Mouse (Mus musculus) forebrain, postnatal 0 days (tissue): ENCODE data around the gene Wfdc12. TPM values are rescaled to one million over a fixed set of nuclear protein-coding genes. Genes with fewer than 3 reads are reported as not detected.

Experiments
- ATAC-seq: fragments of 200-750 bp; cut with Nextera tagmentation; 2 replicates; pipeline ENCODE4 v1.8.0; 2017; ENCODE audit warnings: mild to moderate bottlenecking, moderate library complexity
- DNase-seq: peaks from one replicate; pipeline ENCODE4 v3.0.0-alpha.2; 2015
- H3K27ac ChIP-seq: fragments of 300-500 bp; sonication (generic); 2 replicates; pipeline ENCODE4 v1.5.1; 2014; ENCODE audit warnings: low read depth, mild to moderate bottlenecking, antibody characterized with exemption, low read length, moderate library complexity, mixed read lengths
- H3K27me3 ChIP-seq: fragments of 300-500 bp; sonication (generic); 2 replicates; pipeline ENCODE4 v1.6.1; 2014; ENCODE audit warnings: mild to moderate bottlenecking, low read length, mixed read lengths; ENCODE audit not compliant: insufficient read depth
- H3K36me3 ChIP-seq: fragments of 300-500 bp; sonication (generic); 2 replicates; pipeline ENCODE4 v1.6.1; 2014; ENCODE audit warnings: mild to moderate bottlenecking, moderate library complexity; ENCODE audit not compliant: insufficient read depth
- H3K4me1 ChIP-seq: fragments of 300-500 bp; sonication (generic); 2 replicates; pipeline ENCODE4 v1.6.1; 2014; ENCODE audit warnings: antibody characterized with exemption; ENCODE audit not compliant: insufficient read depth
- H3K4me2 ChIP-seq: fragments of 300-500 bp; sonication (generic); 2 replicates; pipeline ENCODE4 v1.6.1; 2014; ENCODE audit warnings: low read depth, mild to moderate bottlenecking, moderate library complexity
- H3K4me3 ChIP-seq: fragments of 300-500 bp; sonication (generic); 2 replicates; pipeline ENCODE4 v1.5.1; 2014; ENCODE audit warnings: low read depth, low read length, mixed read lengths
- H3K9ac ChIP-seq: fragments of 300-500 bp; sonication (generic); 2 replicates; pipeline ENCODE4 v1.6.1; 2014; ENCODE audit warnings: mild to moderate bottlenecking
- H3K9me3 ChIP-seq: fragments of 300-500 bp; sonication (generic); 2 replicates; pipeline ENCODE4 v1.6.1; 2016; ENCODE audit warnings: low read length
- CTCF ChIP-seq: sonication (generic); IDR thresholded peaks from 2 replicates; pipeline ENCODE4 v1.5.1; 2016; ENCODE audit warnings: antibody characterized with exemption, control low read depth, low read depth
- WGBS: fragments of 180-500 bp; shearing (Covaris S2); extraction: QIAGEN DNeasy Blood & Tissue Kit; methylation state at CpG from one replicate; pipeline ENCODE4 v1.1.7; 2014; 5-methylcytosine and 5-hydroxymethylcytosine counted together
- polyA plus RNA-seq: library from polyadenylated mRNA; unstranded; fragments of >200 nt; fragmentation: Nextera tagmentation; extraction: Ambion mirVana; gene quantifications from 2 replicates; pipeline ENCODE4 v1.2.1, GENCODE M21; 2015
- total RNA-seq: library from RNA; depleted of rRNA; stranded (reverse); fragments of >200 nt; gene quantifications from 2 replicates; pipeline ENCODE4 v1.2.3, GENCODE M21; 2014

The Wfdc12 gene
- total and polyA plus RNA-seq, 2 experiments from 2014 or later: not detected

- no peaks in the 10 kb centered on the region for H3K27me3 ChIP-seq
- DNase-seq (no peak), ATAC-seq (no peak)
- H3K36me3 ChIP-seq: no peaks in the 10 kb centered on the region
- TF ChIP-seq CTCF: no peak
- H3K27ac ChIP-seq: no peak overlapping the region
- H3K4me2 ChIP-seq: no peak overlapping the region
- no peak overlapping the region for H3K4me3 ChIP-seq
- no peaks in the 10 kb centered on the region for H3K4me1 ChIP-seq
- no peaks in the 10 kb centered on the region for H3K9me3 ChIP-seq
- no peak overlapping the region for H3K9ac ChIP-seq
Measured at GRCm38 (mm10) chr2:164192279-164192678, 1.9 kb upstream of the Wfdc12 start.

GRCm38 (mm10) chr2:164188722-164189121, 1.7 kb downstream of the Wfdc12 start:
- 34% methylated on average over 5 of the region's 5 CpGs for WGBS
- Histone ChIP-seq H3K9me3 (no peaks in the 10 kb centered on the region), H3K4me2 (no peak overlapping the region), H3K4me3 (no peak overlapping the region), H3K9ac (no peak overlapping the region), H3K4me1 (no peaks in the 10 kb centered on the region), H3K27ac (no peak overlapping the region), H3K27me3 (no peaks in the 10 kb centered on the region), H3K36me3 (no peaks in the 10 kb centered on the region)
- ATAC-seq (no peak), DNase-seq (no peak)
- TF ChIP-seq CTCF: peak; percentile 53

- Histone ChIP-seq H3K9me3 (no peaks in the 10 kb centered on the region), H3K27ac (no peak overlapping the region), H3K4me1 (no peaks in the 10 kb centered on the region), H3K36me3 (no peaks in the 10 kb centered on the region), H3K9ac (no peak overlapping the region), H3K27me3 (no peaks in the 10 kb centered on the region), H3K4me3 (no peak overlapping the region), H3K4me2 (no peak overlapping the region)
- ATAC-seq (no peak), DNase-seq (no peak)
- 38% methylated on average over 9 of the region's 9 CpGs for WGBS
- no peak for TF ChIP-seq CTCF
Measured at GRCm38 (mm10) chr2:164184145-164184719, 6.2 kb downstream of the Wfdc12 start.

GRCm38 (mm10) chr2:164183340-164183739, 7.1 kb downstream of the Wfdc12 start:
- 73% methylated on average over 9 of the region's 9 CpGs for WGBS
- no peaks in the 10 kb centered on the region for H3K9me3 ChIP-seq
- no peak for ATAC-seq
- no peak for DNase-seq
- no peaks in the 10 kb centered on the region for H3K36me3 ChIP-seq
- H3K4me2 ChIP-seq: no peak overlapping the region
- no peaks in the 10 kb centered on the region for H3K27me3 ChIP-seq
- H3K4me3 ChIP-seq: no peak overlapping the region
- no peak overlapping the region for H3K27ac ChIP-seq
- no peaks in the 10 kb centered on the region for H3K4me1 ChIP-seq
- no peak overlapping the region for H3K9ac ChIP-seq
- TF ChIP-seq CTCF: no peak

GRCm38 (mm10) chr2:164182692-164183255, 7.6 kb downstream of the Wfdc12 start, which contains the start of gene Wfdc5:
Gene Wfdc5 (minus strand): TSS chr2:164182742.
- no peak within 1 kb of the TSS for H3K27ac ChIP-seq
- no peak within 1 kb of the TSS for H3K4me2 ChIP-seq
- 81% methylated on average over 7 of the region's 7 CpGs for WGBS
- no peak within 1 kb of the TSS for H3K4me3 ChIP-seq
- H3K27me3 ChIP-seq: no peaks in the 10 kb centered on the region
- no peak within 1 kb of the TSS for H3K9ac ChIP-seq
- ATAC-seq: no peak
- H3K4me1 ChIP-seq: no peaks in the 10 kb centered on the region
- no peak for TF ChIP-seq CTCF
- no peaks in the 10 kb centered on the region for H3K9me3 ChIP-seq
- no peaks in the 10 kb centered on the region for H3K36me3 ChIP-seq
- no peak for DNase-seq

- Histone ChIP-seq H3K9me3 (no peaks in the 10 kb centered on the region), H3K27me3 (no peaks in the 10 kb centered on the region), H3K9ac (no peak overlapping the region), H3K36me3 (no peaks in the 10 kb centered on the region), H3K4me1 (no peaks in the 10 kb centered on the region), H3K4me2 (no peak overlapping the region), H3K27ac (no peak overlapping the region), H3K4me3 (no peak overlapping the region)
- no peak for TF ChIP-seq CTCF
- DNase-seq (no peak), ATAC-seq (no peak)
- 81% methylated on average over 4 of the region's 4 CpGs for WGBS
Measured at GRCm38 (mm10) chr2:164180770-164181169, 9.6 kb downstream of the Wfdc12 start.

GRCm38 (mm10) chr2:164180124-164180523, 10.3 kb downstream of the Wfdc12 start:
- H3K27me3 ChIP-seq: no peaks in the 10 kb centered on the region
- no peak overlapping the region for H3K4me2 ChIP-seq
- H3K4me3 ChIP-seq: no peak overlapping the region
- no peaks in the 10 kb centered on the region for H3K9me3 ChIP-seq
- DNase-seq (no peak), ATAC-seq (no peak)
- H3K36me3 ChIP-seq: no peaks in the 10 kb centered on the region
- H3K4me1 ChIP-seq: no peaks in the 10 kb centered on the region
- H3K27ac ChIP-seq: no peak overlapping the region
- H3K9ac ChIP-seq: no peak overlapping the region
- TF ChIP-seq CTCF: peak; percentile 49
- 38% methylated on average over 3 of the region's 3 CpGs for WGBS
